Mouse (Mus musculus) CD4-positive helper T cell, adult 2 months (primary cell): ENCODE measurements around the gene Map3k20.

Experiments
- DNase-seq: peaks from one replicate; pipeline ENCODE4 v3.0.0-alpha.2; 2012; ENCODE audit warnings: low read depth, missing footprints, low spot score

Gene Map3k20

DNA sequence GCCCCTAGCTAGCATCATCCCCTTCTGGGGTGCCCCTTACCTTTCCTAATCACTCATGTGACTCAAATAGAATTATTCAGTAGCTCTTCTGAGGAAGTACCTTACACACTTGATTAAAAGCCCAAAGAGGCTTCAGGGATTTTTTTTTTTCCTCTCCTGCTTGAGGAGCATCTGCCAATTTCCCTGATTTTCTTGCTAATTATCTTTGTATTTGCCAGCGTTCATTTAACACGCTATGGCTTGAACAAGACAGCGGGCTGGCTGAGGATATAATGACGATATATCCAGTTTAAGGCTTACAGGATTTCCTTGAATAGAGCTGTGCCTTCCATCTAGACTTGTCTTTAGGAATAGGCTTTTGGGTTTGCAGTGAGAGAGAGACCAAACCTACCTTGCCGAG, 91.5 kb downstream of the Map3k20 start:
- DNase-seq: no peak

DNA sequence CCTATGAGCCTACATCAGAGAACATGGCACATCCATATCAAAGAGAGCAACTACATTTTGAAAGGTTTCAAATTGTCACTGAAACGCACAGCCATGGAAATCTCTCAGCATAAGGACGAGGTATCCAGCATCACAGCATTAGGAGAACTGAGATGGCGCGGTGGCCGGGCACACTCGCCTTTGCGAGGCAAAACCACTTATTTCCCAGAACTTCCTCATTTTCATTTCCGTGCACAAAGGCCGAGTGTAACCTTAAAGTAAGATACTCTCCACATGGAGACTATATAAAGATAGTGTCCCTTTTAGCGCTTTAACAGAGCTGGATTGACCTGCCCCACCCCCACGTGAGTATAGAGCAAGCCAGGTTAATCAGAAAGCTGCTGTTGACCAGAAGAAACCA, 94.0 kb downstream of the Map3k20 start:
- no peak for DNase-seq

DNA sequence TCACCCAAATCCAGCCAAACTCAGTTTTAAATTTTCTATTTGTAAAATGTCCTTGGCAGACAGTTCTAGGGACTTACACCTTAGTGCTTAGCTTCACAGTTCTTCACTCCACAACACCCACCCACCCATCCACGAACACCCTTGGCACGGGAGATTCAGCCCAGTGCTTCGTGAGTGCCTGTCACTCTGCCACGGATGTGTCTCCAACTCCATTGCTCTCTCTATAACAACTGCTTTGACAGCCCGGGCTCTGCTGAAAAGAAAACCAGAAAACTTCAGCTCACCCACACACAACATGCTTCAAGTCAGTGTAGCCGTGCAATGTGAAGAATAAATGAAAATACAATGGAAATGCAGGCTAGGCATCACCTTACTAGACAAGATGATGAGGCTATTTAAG, 97.2 kb downstream of the Map3k20 start:
- no peak for DNase-seq

DNA sequence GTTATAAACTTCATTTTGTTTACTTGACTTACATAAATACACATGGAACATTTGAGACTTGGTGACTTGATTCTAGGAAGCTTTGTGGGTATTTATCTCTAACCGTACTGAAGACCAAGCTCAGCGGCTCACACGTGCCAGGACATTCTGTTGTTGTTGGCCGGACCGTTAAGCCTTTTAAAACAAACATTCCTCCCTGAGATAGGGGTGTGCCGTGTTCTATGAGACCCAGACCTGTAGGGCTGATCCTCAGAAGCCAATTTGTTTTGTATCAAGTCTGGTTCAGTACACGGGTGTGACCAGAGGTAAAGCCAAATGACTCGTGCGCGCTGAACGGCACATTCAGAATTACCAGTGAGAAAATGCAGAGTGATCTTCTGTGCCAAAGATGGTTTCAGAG, 97.9 kb downstream of the Map3k20 start:
- DNase-seq: no peak

DNA sequence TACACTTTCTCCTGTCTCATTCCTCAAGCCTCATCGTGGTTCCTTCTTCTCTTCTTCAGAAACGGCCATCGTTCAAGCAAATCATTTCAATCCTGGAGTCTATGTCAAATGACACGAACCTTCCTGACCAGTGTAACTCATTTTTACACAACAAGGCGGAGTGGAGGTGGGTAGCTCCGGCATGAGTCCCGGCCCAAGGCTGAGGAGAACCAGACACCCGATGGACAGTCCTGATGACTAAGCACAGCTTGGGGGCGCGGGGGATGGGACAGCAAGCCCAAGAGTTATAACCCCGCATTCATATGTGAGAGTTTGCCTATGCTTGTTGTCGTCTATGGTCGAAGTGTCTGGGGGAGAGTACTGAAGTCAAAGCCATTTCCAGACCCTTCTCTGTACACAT, 104.0 kb downstream of the Map3k20 start:
- DNase-seq: no peak

DNA sequence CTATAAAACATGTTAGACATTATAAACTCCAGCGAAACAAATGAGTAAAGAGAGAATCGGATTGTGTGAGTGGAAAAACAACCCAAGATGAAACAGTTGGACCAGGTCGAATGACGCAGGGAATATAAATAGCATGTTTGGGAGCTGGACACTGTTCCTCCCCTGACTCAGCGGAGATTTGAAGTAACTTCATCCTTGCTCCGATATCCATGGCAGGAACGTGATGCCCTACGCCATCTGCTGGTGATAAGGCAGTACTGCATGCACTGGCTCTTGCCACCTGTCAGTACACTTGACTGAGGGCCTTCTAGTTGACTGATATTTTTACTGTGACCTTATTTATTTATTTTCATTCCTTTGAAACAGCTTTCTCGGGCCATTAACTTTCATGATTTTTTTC, 104.5 kb downstream of the Map3k20 start:
- peak; percentile 65 for DNase-seq

DNA sequence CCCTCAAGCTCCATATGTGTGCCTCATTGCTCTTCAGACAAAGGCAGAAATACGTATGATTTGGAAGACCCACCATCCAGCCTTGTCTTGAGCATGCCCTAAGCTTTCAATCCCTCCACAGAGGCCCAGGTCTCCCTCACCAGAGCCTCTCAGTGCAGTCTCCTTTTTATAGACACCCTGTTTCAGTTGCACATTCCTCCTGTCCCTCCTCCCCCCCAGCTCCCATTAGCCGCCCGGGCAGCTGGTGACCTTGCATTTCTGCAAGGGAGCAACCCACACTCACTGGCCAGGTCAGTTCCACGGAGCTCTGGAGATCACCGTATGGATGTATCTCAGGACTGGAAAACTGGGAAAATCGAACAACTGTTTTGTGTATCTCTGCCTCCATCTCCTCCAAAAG, 105.0 kb downstream of the Map3k20 start:
- DNase-seq: no peak

DNA sequence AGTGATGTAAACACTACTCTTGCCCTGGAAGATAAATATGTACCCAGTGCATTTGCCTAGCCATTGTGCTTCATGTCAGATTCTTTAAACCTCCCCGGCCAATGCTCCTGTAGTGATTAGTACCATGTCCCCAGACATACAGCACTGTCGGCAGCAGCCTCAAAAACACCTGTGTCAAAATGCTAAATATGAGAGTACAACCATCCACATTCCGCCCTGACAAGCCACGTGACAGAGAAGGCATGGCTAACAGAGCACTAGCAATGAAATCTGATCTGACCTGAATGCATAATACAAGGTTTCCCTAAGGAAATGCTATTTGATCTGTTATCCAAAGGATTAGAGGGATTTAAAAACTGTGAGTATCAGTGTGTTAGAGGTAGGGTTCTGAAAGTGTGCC, 105.6 kb downstream of the Map3k20 start:
- no peak for DNase-seq

DNA sequence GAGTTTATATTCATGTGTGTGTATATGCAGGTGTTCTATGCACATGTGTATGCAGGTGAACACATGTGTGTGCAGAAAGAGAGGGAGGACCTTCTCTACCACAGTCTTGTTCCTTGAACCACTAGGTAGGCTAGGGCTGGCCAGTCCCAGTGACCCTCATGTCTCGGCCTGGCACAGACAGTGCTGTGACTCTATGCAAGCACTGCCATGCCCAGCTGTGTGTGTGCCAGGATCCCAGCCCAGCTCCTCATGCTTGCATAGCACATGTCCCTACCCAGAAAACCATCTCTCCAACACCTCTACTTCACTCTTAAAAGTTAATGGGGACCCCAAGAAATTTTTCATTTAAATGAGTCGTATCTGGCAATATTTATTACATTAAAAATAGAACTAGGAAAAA, 106.3 kb downstream of the Map3k20 start:
- no peak for DNase-seq

DNA sequence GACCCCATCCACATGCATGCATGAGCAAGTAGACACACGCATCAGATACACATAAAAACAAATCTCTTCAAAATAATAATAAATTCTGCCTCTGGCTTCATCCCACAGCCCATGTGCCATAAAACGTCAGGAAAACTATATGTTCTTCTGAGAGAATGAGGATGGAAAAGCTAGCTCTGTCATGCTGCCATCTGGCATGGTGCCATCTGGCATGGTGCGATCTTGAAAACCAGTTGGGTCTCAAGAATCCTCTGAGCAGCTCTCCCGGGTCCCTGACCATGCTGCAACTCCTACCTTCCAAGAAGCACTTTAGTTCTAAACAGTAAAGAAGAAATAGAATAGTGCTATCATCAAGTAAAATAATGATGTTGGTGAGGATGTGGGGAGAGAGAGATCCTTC, 106.9 kb downstream of the Map3k20 start:
- no peak for DNase-seq

DNA sequence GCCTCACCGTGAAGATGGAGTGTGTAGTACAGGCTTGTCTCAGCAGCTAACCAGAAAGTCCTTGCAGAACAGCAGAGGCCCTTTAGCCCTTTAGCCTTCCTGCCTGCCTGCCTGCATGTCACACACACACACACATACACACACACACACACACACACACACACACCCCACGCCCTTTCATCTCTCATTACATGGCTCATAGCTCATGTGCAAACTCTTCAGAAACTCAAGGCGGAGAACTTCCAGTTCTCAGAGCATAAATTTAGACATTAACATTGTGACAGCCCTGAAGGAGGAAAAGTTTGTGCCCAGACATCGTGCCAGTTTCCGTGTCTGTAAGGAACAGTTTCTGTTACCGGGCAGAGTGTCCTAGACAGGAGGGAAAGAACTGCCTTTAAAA, 111.5 kb downstream of the Map3k20 start:
- DNase-seq: no peak

DNA sequence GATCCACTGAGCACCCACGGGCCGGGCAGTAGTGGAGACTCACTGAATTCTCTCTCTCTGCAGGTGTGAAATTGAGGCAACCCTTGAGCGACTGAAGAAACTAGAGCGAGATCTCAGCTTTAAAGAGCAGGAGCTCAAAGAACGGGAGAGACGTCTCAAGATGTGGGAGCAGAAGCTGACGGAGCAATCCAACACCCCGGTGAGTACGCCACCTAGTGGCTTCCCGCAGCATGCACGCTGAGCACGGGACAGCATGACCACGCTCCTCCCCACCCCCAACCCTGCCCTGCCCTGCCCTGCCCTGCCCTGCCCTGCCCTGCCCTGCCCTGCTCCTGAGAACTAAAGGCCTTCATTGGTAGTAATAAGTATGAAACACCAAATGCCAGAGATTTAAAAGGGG, 112.8 kb downstream of the Map3k20 start:
- peak; percentile 20 for DNase-seq

DNA sequence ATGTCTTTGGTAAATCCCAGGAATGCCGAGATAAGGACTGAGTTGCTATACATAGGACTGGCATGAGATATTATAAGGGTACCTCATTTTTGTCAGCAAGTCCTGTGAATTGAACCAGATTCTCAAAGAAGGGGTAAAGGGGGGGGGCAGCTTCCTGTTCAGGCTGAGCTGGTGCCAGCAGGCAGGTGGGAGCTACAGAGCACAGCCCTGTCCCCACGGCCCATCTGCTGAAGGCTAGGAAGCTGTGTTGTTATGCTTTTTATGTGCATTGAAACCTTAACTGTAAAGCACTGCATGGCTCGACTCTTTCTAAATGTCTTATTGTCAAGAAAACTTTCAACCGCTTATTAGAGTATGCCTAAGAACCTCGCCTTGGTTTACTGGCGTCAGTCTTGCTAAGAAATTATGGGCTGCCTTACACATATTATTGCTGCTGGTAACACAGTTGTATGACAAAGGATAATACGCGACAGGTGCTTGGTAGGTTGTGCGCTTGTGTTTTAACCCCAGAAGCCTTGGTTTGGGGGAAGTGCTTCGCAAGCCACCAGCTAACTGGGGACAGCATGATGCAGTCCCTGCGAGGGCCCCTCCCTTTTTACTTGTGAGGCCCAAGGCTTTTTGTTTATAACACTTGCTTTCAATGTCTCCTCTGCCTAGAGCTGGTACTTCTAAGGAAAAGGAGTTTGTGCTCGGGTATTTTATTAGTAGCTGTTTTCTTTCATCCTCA, 114.2 kb downstream of the Map3k20 start:
- peak; percentile 10 for DNase-seq

DNA sequence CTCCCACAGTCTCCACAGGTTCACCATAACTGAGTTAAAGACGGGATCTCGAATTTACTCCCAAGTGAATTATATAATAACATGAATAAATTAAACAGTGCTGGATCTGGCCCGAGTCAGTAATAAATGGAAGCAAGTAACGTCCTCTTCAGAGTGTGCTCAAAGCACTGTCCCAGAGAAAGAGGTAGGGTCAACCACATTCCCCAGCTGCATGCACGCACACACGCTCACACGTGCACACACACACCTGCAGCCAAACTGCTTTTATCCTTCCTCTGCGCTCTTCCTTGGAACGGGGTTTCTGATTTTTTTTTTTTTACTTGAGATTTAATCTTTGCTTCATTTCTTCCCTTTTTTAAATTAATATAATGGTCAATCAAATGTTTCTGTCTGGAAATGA, 115.9 kb downstream of the Map3k20 start:
- DNase-seq: no peak

DNA sequence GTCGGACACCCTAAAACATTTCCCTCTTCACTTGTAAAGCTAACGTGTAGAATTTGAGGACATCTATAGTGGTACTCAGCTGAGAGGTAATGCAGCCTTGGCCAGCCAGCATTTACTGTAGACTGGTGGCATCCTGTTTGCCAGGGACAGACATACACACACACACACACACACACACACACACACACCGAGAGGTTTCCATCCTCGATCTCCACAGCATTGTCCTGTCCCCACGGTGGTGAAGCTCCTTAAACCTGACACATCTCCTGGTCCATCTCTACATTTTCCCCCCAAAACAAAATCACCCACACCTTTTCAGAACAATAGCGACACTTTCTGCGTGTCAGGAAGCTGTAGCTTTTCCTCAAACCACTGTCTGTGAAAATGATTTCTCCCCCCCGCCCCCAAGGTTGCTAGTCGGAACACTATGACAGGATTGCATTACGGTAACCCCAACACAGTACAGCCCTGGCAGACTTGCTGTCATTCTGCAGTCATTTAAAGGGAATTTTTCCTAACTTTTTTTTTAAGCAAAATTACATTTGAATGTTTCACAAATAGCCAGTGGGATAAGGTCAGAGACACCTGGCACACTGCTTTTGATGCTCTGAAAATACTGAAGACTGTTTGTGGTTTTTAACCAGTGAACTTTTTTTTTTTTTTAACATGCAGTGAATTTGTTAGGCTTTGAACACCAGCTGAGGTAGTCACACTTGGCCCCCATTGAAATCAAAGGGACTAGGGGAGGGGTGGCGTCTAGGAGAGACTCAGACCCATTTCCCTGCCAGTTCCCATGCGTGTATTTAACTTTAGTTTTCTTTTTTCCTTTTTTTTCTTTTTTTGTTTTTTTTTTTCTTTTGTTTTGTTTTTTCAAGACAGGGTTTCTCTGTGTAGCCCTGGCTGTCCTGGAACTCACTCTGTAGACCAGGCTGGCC, 120.5 kb downstream of the Map3k20 start:
- DNase-seq: peak; percentile 26

DNA sequence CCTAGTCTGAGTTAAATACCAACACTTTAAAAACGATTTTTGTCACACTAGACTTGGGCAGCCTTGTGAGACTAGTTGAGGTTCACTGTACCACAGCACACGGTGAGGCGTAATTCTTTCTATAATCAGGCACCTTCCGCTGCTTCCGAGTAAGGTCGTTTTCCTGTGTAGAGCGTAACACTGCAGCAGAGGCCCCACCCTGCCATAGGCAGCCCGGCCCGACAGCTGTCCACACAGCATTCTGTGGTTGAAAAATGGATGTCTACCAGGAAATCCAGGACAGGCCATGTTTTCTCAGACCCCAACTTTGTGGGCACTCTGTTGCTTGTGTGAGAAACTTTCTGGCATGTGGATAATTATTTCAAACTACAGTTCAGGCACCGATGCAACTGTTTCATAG, 121.3 kb downstream of the Map3k20 start:
- DNase-seq: peak; percentile 15

DNA sequence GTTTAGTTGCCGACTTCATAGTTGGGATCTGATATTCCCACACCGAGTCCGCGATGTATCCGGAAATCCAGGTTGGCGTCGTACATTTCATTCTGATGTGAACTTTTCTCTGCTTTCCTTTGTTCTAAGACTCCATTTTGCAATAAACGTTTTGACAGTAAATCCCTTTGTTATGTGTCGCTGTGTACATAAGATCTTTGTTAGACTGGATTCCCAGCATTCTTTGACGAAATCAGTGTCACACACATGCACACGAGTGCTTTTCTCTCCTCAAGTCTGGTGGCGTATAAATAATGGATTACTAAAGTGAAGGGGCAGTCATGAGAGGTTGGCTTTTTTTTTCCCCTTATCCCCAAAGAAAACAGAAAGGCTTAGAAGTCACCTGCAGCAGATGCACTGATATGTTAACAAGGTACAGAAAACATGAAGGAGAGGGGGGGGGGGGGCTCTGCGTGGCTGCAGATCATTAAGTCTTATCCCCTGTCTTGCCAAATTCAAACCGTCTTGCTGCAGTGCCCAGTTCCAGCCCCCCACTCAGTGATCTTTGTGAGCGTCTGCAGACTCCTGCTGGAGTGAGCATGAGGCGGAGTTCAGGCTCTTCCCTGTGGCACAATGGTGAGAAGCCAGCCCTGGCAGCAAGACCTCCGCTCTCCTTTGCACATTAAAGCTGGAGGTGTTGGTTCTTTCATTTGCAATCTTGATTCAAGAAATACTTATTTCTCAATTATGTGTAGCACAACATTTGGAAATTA, 122.1 kb downstream of the Map3k20 start:
- DNase-seq: no peak

DNA sequence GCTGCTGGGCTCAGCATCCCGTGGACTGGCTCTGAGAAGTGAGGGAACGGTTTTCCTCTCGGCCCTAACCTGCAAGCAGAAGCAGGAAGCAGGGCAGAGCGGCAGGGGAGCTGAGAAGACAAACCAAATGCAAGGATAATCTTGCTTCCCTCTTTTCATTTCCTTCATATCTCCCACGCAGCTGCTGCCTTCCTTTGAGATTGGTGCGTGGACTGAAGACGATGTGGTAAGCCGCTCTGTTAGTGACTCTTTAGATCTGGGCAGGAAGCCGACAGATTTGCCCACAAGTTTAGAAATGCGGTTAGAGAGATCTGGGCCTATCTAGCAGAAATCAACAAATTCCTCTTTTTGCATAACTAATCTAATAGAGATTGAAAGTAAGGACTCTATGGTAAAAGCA, 124.5 kb downstream of the Map3k20 start:
- DNase-seq: peak; percentile 34

DNA sequence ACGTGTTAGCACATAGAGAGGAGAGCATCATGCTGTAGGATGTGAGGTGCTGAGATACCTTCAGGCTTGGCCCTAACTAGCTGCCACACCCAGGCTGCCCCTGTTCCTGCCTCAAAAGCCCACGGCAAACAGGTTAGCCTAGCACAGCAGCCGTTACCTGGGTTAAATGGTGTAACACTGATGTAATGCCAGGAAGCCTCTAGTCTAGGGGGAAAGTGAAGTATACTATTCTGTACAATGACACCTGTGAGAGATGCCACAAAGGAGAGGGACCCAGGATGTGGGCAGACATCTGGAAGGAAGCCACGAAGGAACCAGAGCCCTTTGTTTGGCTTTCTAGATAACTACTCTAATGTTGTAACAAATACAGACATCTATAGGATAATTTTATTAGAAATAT, 126.8 kb downstream of the Map3k20 start:
- DNase-seq: peak; percentile 25

DNA sequence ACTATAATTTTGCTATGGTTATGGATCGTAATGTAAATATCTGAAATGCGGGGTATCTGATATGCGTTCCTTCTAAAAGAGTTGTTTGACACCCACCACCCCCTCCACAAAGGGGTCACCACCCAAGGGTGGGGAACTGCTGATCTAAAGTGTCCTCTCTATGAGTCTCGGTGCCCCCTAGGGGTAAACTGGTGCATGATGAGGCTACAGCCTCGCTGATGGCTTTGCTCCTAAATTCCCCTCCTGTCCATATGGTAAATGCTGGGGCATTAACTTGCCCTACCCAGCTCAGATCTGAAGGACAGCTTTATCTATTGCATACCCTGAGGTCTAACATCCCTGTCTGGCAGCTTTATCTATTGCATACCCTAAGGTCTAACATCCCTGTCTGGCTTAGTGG, 130.0 kb downstream of the Map3k20 start:
- DNase-seq: no peak

DNA sequence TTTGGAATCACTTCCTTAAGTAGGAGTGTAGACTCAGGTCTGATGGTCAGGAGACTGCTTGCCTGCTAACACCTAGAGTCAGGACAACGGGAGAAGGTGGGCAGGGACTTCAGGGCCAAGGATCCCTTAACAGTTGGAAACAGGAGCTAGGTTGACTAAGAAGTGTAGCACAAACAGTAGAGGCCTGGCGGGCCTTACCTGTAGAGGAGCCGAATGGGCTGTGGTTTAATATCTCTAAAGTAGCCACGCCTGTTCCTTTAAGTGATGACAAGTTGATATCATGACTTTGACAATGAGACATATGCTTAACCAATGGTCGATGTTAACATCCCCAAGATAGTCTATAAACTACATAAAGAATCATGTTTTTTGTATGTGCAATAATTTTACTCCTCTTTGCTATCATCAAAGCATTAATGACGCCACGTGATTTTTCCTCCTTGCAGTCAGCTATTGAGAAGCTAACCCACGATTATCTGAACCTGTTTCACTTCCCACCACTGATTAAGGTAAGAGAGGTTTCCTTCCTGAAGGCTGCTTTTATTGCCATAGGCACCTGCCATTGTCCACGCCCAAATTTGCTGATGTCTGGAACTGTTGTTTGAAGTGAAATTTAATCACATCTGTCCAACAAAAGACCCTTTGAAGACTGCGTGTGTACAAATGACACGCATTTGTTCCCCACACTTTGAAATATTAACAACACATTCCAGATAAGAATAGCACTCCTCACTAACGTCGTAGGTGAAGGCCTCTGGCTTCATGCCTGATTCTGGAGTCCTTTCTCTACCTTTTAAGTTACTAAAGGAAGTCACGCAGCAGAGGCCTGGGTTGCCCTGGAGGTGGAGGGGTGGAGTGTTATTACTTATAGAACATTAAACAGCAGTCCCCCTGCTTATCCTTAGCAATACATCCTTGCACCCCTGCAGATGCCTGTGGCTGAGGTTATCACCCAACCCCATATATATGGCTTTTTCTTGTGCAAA, 131.0 kb downstream of the Map3k20 start:
- DNase-seq: no peak
